Mouse (Mus musculus): ENCODE measurements around the gene Wdr34. TPM values are rescaled to one million over a fixed set of nuclear protein-coding genes. Genes with fewer than 3 reads are reported as not detected.
"Not testable (repeated sequence)": the region's sequence is repeated elsewhere in the genome, so short reads cannot be mapped to it uniquely, and the experiment has no call there.

The Wdr34 gene
- polyA plus RNA-seq, 1 experiment from 2014 or later = 6.2 TPM

DNA sequence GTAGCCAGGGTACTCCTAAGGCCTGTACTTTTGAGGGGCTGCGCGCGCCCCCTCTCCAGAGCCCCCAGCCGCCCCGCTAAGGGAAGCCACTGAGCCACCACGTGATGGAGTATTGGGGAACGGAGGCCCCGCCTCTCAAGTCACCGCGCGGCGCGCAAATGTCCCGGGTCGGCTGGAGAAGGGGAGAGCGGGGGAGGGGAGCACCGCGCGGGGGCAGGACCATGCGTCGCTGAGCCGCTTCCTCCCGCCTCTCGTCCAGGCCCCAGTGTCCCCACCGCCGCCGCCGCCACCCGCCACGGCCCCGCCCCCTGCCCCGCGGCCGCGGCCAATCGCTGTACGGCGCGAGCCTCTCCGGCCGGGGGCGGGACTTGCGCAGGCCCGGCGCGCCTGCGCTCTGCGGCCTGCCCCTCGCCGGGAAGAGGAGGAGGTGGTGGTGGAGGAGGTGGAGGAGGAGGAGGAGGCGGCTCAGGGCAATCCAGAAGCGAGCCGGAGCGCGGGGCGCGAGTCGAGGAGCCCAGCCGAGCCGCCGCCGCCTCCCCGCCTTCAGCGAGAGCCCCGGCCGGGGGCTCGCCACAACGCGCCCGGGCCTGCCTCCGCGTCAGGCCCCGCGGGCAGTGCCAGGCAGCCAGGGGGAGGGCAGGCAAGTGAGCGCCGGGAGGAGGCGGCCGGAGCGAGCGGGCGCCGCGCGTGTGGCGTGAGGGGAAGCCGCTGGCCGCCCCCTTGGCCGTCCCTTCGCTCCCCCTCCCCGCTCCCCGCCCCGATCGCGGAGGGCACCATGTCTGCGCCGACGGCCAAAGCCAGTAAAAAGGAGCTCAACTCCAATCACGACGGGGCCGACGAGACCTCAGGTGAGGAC is 17.6 kb upstream of the Wdr34 start:
- Histone ChIP-seq H3K27me3 (no peaks in the 10 kb centered on the region), H3K36me3 (replicated peaks) (peaks cover 32% of the 10 kb centered on the region), H3K27ac (replicated peaks) (peak overlapping the region; percentile 96), H3K4me2 (peak overlapping the region; percentile 94), H3K9ac (peak overlapping the region; percentile 96), H3K4me3 (replicated peaks) (peak overlapping the region; percentile 99), H3K4me1 (replicated peaks) (peaks cover 63% of the 10 kb centered on the region), H3K9me3 (replicated peaks) (no peaks in the 10 kb centered on the region)
- 1% methylated on average over 67 of the region's 101 CpGs for WGBS (ENCODE audit: insufficient replicate concordance)
- ATAC-seq (ENCODE audit: insufficient read depth) = peak; percentile 93

GRCm38 (mm10) chr2:30064298-30064697 is 15.6 kb upstream of the Wdr34 start:
- H3K27me3 ChIP-seq = no peaks in the 10 kb centered on the region
- peaks cover 67% of the 10 kb centered on the region for H3K4me1 ChIP-seq (replicated peaks)
- peak overlapping the region; percentile 67 for H3K4me3 ChIP-seq (replicated peaks)
- 7% methylated on average over 3 of the region's 3 CpGs for WGBS (ENCODE audit: insufficient replicate concordance)
- peaks cover 16% of the 10 kb centered on the region for H3K36me3 ChIP-seq (replicated peaks)
- H3K4me2 ChIP-seq = peak overlapping the region; percentile 95
- no peak for ATAC-seq (ENCODE audit: insufficient read depth)
- H3K9ac ChIP-seq = peak overlapping the region; percentile 69; the same call in 1 of the 2 replicates
- peak overlapping the region; percentile 86 for H3K27ac ChIP-seq (replicated peaks)
- no peaks in the 10 kb centered on the region for H3K9me3 ChIP-seq (replicated peaks)

DNA sequence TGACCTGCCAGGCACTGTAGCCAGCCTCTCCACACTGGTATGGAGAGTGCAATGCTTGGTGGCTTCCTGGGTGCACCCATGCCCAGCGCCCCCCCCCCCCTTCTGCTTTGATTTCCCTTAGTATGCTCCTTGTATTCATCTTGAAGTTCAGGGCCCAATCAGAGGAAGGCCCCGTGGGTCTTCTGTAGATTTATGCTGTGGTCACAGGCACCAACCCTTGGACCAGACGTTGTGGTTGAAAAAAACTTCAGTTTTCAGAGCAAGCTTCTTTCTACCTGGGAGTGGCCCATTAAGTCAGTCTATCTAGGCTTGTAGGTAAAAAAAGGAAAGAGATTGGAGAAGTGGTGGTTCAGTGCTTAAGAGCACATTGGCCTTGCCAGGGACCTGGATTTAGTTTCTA is 15.1 kb upstream of the Wdr34 start:
- Histone ChIP-seq H3K4me3 (replicated peaks) (peak overlapping the region; percentile 67), H3K4me2 (peak overlapping the region; percentile 95), H3K27ac (replicated peaks) (peak overlapping the region; percentile 86), H3K27me3 (no peaks in the 10 kb centered on the region), H3K9ac (peak overlapping the region; percentile 69), H3K4me1 (replicated peaks) (peaks cover 67% of the 10 kb centered on the region), H3K36me3 (replicated peaks) (peaks cover 11% of the 10 kb centered on the region), H3K9me3 (replicated peaks) (no peaks in the 10 kb centered on the region)
- WGBS (ENCODE audit: insufficient replicate concordance) = 1% methylated on average over 3 of the region's 3 CpGs
- ATAC-seq (ENCODE audit: insufficient read depth) = no peak

- no peak for ATAC-seq (ENCODE audit: insufficient read depth)
- Histone ChIP-seq H3K27ac (replicated peaks) (peak overlapping the region; percentile 86), H3K4me3 (replicated peaks) (peak overlapping the region; percentile 67), H3K9me3 (replicated peaks) (no peaks in the 10 kb centered on the region), H3K4me2 (peak overlapping the region; percentile 95), H3K9ac (peak overlapping the region; percentile 69), H3K4me1 (replicated peaks) (peaks cover 63% of the 10 kb centered on the region), H3K36me3 (replicated peaks) (peaks cover 6% of the 10 kb centered on the region), H3K27me3 (no peaks in the 10 kb centered on the region)
- 2% methylated on average over 8 of the region's 8 CpGs for WGBS (ENCODE audit: insufficient replicate concordance)
Measured at GRCm38 (mm10) chr2:30063235-30063634, 14.6 kb upstream of the Wdr34 start.

- no peak for ATAC-seq (ENCODE audit: insufficient read depth)
- peak overlapping the region; percentile 95 for H3K4me2 ChIP-seq
- peak overlapping the region; percentile 86 for H3K27ac ChIP-seq (replicated peaks)
- peak overlapping the region; percentile 69 for H3K9ac ChIP-seq
- H3K4me1 ChIP-seq (replicated peaks) = peaks cover 58% of the 10 kb centered on the region
- H3K4me3 ChIP-seq (replicated peaks) = peak overlapping the region; percentile 67
- no peaks in the 10 kb centered on the region for H3K36me3 ChIP-seq (replicated peaks)
- no peaks in the 10 kb centered on the region for H3K9me3 ChIP-seq (replicated peaks)
- no peaks in the 10 kb centered on the region for H3K27me3 ChIP-seq
- under 1% methylated on average over 40 of the region's 40 CpGs for WGBS (ENCODE audit: insufficient replicate concordance)
Measured at GRCm38 (mm10) chr2:30062249-30063093, 13.8 kb upstream of the Wdr34 start.

- peaks cover 60% of the 10 kb centered on the region for H3K4me1 ChIP-seq (replicated peaks)
- peak overlapping the region; percentile 95 for H3K4me2 ChIP-seq
- H3K4me3 ChIP-seq (replicated peaks) = peak overlapping the region; percentile 67
- ATAC-seq (ENCODE audit: insufficient read depth) = no peak
- H3K27ac ChIP-seq (replicated peaks) = peak overlapping the region; percentile 86
- no peaks in the 10 kb centered on the region for H3K9me3 ChIP-seq (replicated peaks)
- 6% methylated on average over 37 of the region's 37 CpGs for WGBS (ENCODE audit: insufficient replicate concordance)
- no peaks in the 10 kb centered on the region for H3K36me3 ChIP-seq (replicated peaks)
- peak overlapping the region; percentile 69 for H3K9ac ChIP-seq
- H3K27me3 ChIP-seq = no peaks in the 10 kb centered on the region
Measured at GRCm38 (mm10) chr2:30061215-30062166, 12.8 kb upstream of the Wdr34 start.

GRCm38 (mm10) chr2:30058418-30058817 is 9.7 kb upstream of the Wdr34 start:
- WGBS (ENCODE audit: insufficient replicate concordance) = 65% methylated on average over 5 of the region's 5 CpGs
- no peak overlapping the region for H3K9ac ChIP-seq
- H3K4me2 ChIP-seq = no peak overlapping the region
- H3K36me3 ChIP-seq (replicated peaks) = no peaks in the 10 kb centered on the region
- H3K27ac ChIP-seq (replicated peaks) = no peak overlapping the region
- no peak for ATAC-seq (ENCODE audit: insufficient read depth)
- peaks cover 7% of the 10 kb centered on the region; the same call in 1 of the 2 replicates for H3K27me3 ChIP-seq
- no peaks in the 10 kb centered on the region for H3K9me3 ChIP-seq (replicated peaks)
- H3K4me1 ChIP-seq (replicated peaks) = peaks cover 34% of the 10 kb centered on the region
- H3K4me3 ChIP-seq (replicated peaks) = no peak overlapping the region

DNA sequence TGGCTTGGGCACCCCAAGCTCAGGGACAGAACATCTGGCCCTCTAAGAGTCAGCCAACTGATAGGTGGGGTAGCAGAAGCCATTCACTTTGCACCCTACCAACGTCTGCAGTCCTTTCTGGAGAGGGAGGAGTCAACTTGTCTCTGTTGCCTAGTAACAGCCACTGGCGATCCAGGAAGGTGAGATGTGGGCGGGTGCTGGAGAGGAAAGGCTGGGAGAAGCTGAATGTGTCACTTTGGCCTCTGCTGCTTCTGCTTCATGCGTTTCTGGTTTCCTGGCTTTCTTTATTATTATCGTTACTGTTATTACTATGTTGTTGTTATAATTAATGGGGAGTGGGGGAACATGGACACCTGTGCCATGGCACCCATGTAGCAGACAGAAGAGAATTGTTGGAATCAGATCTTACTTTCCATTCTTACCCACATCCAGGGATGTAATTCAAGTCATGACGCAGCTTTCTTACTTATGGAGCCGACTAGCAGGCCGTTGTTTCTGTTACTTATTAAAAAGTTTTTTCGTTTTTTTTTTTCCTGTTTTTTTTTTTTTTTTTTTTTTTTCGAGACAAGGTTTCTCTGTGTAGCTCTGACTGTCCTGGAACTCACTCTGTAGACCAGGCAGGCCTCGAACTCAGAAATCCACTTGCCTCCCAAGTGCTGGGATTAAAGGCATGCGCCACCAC is 8.7 kb upstream of the Wdr34 start, which contains the start of gene Set:
Gene Set, plus strand, starts transcription at position 156 of the 682 bp plus-strand sequence.
- WGBS (ENCODE audit: insufficient replicate concordance) = 36% methylated on average over 12 of the region's 12 CpGs
- Histone ChIP-seq H3K4me3 (replicated peaks) (no peak within 1 kb of the TSS), H3K9ac (no peak within 1 kb of the TSS), H3K9me3 (replicated peaks) (no peaks in the 10 kb centered on the region), H3K27ac (replicated peaks) (no peak within 1 kb of the TSS), H3K36me3 (replicated peaks) (no peaks in the 10 kb centered on the region), H3K4me2 (no peak within 1 kb of the TSS), H3K4me1 (replicated peaks) (peaks cover 24% of the 10 kb centered on the region), H3K27me3 (peaks cover 11% of the 10 kb centered on the region)
- peak; percentile 24; the same call in 1 of the 2 replicates for ATAC-seq (ENCODE audit: insufficient read depth)

DNA sequence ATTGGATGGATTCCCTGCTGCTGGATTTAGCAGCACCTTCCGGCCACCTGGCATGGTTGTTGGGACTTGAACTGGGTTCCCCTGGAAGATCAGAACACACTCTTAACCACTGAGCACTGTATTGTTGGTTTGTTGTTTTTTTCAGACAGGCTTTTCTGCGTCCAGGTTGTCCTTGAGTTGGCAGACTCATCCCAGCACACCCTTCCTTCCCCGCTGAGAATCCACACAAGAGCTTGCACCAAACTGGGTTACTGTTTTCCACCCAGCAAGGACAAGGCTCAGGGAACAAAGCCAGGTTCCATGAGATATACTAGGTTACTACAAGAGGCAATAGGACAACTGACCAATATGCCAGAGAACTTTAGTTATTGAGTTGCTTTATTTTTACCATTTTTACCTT is 8.1 kb upstream of the Wdr34 start:
- Histone ChIP-seq H3K27me3 (peaks cover 11% of the 10 kb centered on the region), H3K27ac (replicated peaks) (no peak overlapping the region), H3K4me1 (replicated peaks) (peaks cover 18% of the 10 kb centered on the region), H3K4me3 (replicated peaks) (no peak overlapping the region), H3K36me3 (replicated peaks) (no peaks in the 10 kb centered on the region), H3K4me2 (no peak overlapping the region), H3K9ac (no peak overlapping the region), H3K9me3 (replicated peaks) (no peaks in the 10 kb centered on the region)
- WGBS (ENCODE audit: insufficient replicate concordance) = 76% methylated on average over 3 of the region's 3 CpGs
- no peak for ATAC-seq (ENCODE audit: insufficient read depth)

DNA sequence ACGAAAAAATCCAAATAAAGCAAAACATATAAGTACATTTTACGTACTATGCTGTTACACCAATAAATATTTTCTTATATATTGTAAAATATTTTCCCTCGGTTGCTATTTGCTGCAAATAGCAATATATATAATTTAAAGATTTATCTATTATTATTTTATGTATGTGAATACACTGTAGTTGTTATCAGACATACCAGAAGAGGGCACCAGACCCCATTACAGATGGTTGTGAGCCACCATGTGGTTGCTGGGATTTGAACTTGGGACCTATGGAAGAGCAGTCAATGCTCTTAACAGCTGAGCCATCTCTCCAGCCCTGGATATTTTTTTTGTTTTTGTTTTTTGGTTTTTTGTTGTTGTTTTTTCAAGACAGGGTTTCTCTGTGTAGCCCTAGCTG is 6.6 kb upstream of the Wdr34 start:
- ATAC-seq (ENCODE audit: insufficient read depth); H3K9ac ChIP-seq; H3K27ac ChIP-seq (replicated peaks); H3K4me1 ChIP-seq (replicated peaks); H3K9me3 ChIP-seq (replicated peaks); H3K4me2 ChIP-seq; H3K36me3 ChIP-seq (replicated peaks); H3K4me3 ChIP-seq (replicated peaks): not testable (repeated sequence)
- 74% methylated on average over 3 of the region's 3 CpGs for WGBS (ENCODE audit: insufficient replicate concordance)
- H3K27me3 ChIP-seq = peaks cover 11% of the 10 kb centered on the region

Measured in liver, embryonic 15.5 days (tissue).